Mouse (Mus musculus): ENCODE data around the gene Rpl35.

DNA sequence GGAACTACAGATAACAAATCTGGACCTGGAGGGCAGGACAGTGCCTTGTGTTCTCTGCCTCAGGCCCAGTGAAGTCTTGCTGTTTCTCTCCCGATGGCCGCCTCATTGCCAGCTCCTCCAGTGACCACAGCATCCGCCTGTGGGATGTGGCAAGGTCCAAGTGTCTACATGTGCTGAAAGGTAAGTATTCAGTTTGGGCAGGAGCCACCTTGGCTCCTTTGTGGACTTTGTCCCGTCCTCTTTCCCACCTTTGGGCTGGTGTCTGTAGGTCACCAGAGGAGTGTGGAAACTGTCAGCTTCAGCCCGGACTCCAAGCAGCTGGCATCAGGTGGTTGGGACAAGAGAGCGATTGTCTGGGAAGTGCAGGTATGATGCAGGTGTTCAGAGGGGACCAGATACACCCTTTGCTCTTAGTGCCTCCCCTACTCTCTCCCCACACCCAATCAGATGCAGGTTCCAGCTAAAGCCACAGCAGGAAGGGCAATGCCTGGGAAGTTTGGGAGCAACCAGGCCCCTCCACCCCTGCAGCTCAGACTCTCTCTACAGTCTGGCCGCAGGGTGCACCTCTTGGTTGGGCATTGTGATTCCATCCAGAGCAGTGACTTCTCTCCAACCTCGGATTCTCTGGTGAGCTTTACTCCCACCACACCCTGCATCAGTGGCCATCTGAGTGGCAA, 5.4 kb downstream of the Rpl35 start:
- TF ChIP-seq CTCF (conservative IDR thresholded peaks at IDR 0.05; ENCODE audit: low read length): no peak
- TF ChIP-seq POU5F1 (IDR thresholded peaks at IDR 0.05; ENCODE audit: borderline replicate concordance, low read length): no peak
- no peak for TF ChIP-seq NANOG (IDR thresholded peaks at IDR 0.05; ENCODE audit: borderline replicate concordance, low read length)
